Mouse (Mus musculus) layer of hippocampus, adult 18-20 months (tissue): ENCODE results near the gene Cd68. TPM values are rescaled to one million over a fixed set of nuclear protein-coding genes. Genes with fewer than 3 reads are reported as not detected.

ENCODE experiments used
- DNase-seq, 2 experiments: peaks; one replicate each; pipeline ENCODE4 v3.0.0; 2022; ENCODE audit warnings: low spot score in 2 of 2
- total RNA-seq, 2 experiments: library from RNA; stranded (reverse); gene quantifications; 2 replicates each; pipeline ENCODE4 v1.2.3; 2021

Cd68 gene
- total RNA-seq, 2 experiments from 2014 or later = 13.1 to 13.8 TPM

- DNase-seq = peak in 1 of 2 experiments; percentile 49
Observed at GRCm38 (mm10) chr11:69695361-69696181, 29.6 kb upstream of the Cd68 start, which contains the start of the genes Tnfsf12 and Tnfsfm13. Gene Tnfsf12, minus strand, starts transcription at chr11:69695849. Gene Tnfsfm13, minus strand, starts transcription at chr11:69696098.

DNA sequence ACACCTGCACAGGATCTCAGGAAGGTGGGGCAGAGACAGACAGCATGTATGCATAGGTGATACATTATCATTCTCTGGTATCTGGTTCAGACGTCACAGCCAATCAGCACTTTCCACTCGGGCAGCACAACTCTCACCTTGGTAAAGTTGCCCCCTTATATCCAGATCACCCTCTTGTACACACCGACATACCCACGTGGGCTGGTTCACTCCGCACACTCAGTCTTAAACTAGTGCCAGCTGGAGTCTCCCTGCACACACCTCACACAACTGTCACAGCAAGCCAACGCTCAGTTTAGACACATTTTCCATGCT lies 29.1 kb upstream of the Cd68 start:
- no peak for DNase-seq

- DNase-seq = no peak
Observed at GRCm38 (mm10) chr11:69693421-69693965, 27.5 kb upstream of the Cd68 start.

DNA sequence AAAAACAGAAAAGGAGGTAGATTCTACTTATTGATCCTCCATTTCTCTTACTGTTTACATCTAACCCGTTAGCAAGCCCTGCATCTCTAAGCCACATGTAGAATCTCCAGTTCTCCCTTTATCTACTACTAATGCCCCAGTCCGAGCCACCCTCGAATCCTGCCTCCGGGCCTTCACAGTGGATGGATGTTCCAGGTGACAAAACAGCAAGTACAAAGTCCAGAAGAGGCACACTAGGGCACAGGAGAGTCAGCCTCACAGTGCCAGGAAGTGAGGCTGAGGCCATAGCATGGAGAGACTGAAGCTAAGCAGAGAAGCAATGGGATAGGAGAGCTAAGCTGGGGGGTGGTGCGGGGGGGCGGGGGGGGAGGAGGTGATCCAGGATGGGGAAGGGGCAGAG lies 26.9 kb upstream of the Cd68 start:
- DNase-seq = no peak

DNA sequence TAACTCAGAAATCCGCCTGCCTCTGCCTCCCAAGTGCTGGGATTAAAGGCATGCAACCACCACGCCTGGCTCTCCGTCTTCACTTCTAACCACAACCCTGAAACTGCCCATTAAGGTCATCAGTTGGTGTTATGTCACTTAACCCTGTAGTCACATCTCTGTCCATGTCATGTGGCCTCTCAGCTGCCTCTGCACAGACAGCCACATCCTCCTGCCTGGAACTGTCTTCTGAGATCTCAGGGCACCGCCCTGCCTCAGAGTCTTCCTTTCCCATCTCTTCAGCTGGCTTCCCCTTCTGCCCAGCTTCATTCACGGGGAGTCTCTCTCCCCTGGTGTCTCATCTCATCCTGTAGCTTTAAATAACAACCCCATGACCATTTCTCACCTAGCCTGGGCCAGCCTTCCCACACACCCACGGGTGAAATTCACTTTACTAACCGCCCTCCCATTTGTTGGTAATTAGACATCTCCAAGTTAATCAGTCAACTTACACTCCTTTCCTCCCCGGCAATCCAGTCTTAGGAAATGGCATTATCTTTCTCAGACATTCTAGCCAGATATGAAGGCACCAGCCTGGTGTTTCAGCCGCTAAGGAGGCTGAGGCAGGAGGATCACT lies 26.4 kb upstream of the Cd68 start:
- no peak for DNase-seq

DNA sequence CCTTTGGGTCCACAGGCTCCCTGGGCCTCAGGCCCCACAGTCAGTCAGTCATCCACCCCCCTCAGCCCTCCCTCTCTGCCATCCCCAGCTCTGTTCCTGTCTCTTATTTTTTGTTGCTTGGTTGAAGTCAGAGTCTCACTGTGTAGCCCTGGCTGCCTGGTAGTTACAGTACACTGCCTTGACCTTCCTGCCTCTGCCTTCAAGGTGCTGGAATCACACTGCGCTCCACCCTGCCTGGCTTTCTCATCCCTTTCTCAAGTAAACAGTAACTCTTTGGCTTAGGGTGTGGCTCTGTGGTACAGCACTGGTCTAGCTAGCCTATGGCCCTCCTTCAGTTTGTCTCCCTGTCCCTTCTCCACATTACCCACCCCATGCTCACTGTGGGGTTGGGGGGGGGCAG lies 23.9 kb upstream of the Cd68 start:
- no peak for DNase-seq

DNA sequence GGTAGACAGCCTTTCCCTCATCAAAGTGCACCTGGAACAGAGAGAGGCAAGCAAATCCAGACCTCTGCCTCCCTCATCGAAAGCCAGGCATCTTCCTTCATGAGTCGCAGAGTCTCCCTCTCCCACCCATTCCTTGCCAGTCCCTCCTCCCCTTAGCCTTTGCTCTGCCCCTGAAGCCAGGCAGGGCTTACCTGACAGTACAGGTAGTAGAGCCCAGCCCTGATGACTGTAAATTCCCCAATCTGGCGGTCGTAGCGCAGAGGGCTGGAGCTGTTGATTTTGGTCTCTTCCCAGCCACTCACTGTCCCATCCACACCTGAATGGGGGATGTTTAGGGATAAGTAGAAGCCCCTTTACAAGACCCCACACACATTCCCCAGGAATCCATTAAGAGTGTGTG lies 21.1 kb upstream of the Cd68 start:
- DNase-seq = no peak

DNA sequence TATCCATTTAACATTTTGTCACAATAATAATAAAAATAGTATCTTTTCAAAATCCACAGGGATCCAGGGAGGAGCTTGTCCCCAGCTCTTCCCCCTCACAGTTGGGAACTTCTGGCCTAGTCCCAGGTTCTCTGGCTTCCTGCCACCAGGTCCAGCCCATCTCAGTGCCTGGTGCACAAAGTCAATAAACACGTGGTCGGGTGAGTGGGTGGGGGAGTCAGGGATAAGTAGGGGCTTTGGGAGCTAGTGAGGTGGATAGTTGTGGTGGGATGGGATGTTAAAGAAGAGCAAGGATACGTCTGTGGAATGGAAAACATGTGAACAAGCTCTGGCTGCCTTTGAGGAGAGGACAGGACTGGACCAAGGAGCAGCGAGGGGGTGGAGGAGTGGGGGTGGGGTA lies 20.4 kb upstream of the Cd68 start:
- DNase-seq = peak in 1 of 2 experiments; percentile 68

- DNase-seq = peak in 1 of 2 experiments; percentile 63
Observed at GRCm38 (mm10) chr11:69685526-69686148, 19.7 kb upstream of the Cd68 start, which contains the start of gene Tnfsf13. Gene Tnfsf13, minus strand, starts transcription at chr11:69685784.

GRCm38 (mm10) chr11:69684936-69685335 lies 19.0 kb upstream of the Cd68 start:
- DNase-seq = no peak

GRCm38 (mm10) chr11:69684128-69684745 lies 18.3 kb upstream of the Cd68 start:
- no peak for DNase-seq

DNA sequence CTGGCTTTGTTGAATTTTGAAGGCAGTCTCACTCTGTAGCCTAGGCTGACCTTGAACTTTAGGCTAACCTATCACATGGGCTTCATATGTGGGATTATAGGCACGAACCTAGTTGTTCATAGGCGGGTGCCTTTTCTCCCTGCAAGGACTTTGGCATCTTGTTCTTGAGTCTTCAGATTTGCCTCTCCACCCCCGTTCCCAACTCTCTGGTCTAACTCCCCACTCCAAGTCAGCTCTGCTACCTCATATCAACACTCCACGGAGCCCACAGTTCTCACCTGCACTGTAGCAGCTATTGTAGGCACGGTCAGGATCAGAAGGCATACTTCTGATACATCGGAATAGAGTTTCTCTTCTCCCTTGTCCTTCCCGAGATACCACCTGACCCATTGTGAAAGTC lies 17.6 kb upstream of the Cd68 start:
- no peak for DNase-seq

DNA sequence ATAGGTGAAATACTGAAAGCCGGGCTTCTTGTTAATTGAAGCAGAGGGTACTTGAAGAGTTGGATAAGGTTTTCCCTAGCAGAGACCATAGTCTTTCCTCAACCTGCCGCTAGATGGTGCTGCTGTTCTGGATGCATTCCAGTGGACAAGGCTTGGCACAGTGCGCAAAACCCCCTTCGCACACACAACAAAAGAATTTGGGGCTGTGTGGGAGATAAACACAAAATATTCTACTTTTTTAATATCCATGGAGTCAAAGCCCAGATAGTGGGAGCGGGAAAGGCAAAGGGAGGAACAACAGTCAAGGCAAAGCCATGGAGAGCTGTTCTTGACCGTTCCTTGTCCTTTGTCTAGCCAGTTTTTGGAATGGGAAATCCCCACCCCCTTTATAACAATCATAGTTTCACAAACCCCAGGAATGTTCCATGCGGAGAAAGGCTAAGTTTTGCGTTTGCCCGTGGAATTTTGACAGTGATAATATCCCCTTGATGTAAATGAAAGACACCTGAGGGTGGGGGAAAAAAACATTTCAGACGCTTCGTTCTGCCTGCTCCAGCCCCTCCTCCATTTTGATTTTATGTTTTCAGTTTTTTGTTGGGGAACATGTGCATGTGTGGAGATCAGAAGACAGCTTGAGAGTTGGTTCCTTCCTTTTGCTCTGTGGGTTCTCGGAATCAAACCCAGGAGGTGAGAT lies 17.0 kb upstream of the Cd68 start:
- peak; percentile 80 to 94 for DNase-seq

- DNase-seq = no peak
Observed at GRCm38 (mm10) chr11:69682209-69682839, 16.4 kb upstream of the Cd68 start.

- DNase-seq = peak; percentile 98
Observed at GRCm38 (mm10) chr11:69681314-69682208, 15.6 kb upstream of the Cd68 start, which contains the start of gene Senp3. Gene Senp3, minus strand, starts transcription at chr11:69682084.

DNA sequence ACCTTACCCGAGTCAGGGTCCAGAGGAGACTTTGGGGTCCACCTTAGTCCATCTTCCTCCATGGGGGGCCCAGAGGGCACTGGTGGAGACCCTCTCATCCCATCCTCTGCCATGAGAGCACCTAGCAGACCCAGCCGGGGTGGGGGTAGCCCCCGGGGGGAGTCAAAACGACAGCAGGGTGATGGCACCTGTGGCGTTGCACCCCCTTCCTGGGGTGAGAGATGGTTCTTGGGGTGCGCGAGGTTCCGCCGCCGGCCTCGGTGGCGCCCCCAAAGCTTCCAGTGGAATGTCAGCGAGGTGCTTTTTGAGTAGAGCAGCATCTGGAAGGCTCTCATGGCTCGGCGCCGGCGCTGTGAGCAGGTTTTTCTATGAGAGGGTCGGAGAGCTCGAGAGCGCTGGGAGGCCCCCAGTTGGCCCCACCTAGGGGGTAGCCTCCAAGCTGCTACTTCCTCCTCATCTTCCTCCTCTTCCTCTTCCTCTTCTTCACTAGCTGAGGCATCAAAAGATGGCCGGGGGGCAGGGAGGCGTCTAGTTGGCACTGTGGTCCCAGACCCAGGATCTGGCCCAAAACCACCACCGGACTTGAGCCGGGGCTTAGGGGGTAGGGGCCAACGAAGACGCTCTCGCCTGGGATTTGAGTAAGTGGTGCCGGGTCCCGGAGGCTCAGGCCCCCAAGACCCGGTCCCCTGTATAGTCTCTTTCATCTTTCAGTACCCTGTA lies 14.3 kb upstream of the Cd68 start:
- DNase-seq = no peak

DNA sequence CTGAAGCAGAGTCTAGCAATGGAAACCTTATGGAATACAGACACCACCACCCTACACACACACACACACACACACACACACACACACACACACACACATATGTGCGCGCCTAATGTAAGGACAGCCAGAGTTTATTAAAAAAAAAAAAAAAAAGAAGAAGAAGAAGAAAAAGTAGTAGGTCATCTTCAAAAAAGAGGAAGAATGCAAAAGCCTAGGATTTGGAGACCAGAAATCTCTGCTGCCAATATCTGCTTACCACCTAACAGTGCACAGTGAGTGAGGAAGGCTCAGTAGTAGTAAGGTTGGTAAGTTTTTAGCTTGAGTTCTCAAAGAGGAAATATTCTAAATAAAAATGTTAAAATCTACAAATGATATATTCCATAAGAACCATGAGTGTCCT lies 13.2 kb upstream of the Cd68 start:
- DNase-seq = no peak

DNA sequence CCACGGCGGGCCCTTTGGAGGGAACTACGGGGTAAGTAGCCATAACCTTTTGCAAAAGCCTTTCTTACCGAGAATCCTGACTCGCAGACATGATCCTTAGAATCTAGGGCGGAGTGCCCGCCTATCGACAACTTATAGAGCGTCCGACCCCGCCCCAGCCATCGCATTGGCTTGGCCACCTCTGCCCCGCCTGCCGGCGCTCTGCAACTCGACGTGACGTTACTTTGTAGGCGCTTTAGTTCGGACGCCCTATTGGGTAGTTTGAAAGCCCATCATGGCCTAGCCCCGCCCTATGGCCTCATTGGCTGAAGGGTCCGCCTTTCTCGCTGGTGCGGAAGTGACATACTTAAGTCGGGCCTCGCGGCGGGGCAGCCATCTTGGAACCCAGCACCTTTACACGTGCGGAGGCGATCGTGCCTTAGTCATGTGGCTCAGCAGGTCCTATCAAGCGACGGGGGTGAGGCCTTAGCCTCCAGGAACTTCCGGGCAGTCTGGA lies 6.3 kb upstream of the Cd68 start, which contains the start of gene Eif4a1:
Gene Eif4a1 (minus strand): TSS at position 213 of the 496 bp plus-strand sequence.
- peak; percentile 100 for DNase-seq
